Comparison of ENCODE assay signal across 9 mouse cellular contexts in genomic region chr11:107629504-107629903, GRCm38 (mm10).
A peak's percentile ranks its signal among the peaks of the same experiment; 100 is the strongest.
DNase-seq lines count a peak whose midpoint lies in the region; ATAC-seq lines count a peak whose summit lies in the region.
"Had no signal": no experiment of that assay in that cellular context is flagged by ENCODE, and none has a peak within 500 bp of the region (broad histone marks: within the 10 kb centered on the region; RNA-seq: fewer than 3 reads in every experiment).

No protein-coding gene starts in this region.

- DNase-seq in liver = peak; percentile 42
- DNase-seq in embryo, embryonic 9.5 days (ENCODE audit: extremely low spot score) = peak; percentile 67
- DNase-seq in heart, adult 8-10 months (ENCODE audit: low spot score) = peak; percentile 36
- DNase-seq in neural tube, embryonic 11.5 days (ENCODE audit: low spot score) = peak; percentile 67
- DNase-seq in testis, postnatal 14 days (ENCODE audit: low spot score) = peak; percentile 25

- no peak for ATAC-seq in liver, embryonic 12.5 days
- peak; percentile 79 for ATAC-seq in kidney, embryonic 16.5 days (ENCODE audit: low FRiP score, low TSS enrichment)
- ATAC-seq in limb, embryonic 15.5 days (ENCODE audit: insufficient number of reproducible peaks, low FRiP score, low TSS enrichment, low read depth) = peak; percentile 69; the same call in 1 of the 2 replicates
- peak; percentile 68; the same call in 1 of the 2 replicates for ATAC-seq in neural tube, embryonic 11.5 days (ENCODE audit: insufficient read depth, low FRiP score, low TSS enrichment)

- H3K36me3 ChIP-seq in liver, embryonic 12.5 days = peaks cover 67% of the 10 kb centered on the region
- peaks cover 24% of the 10 kb centered on the region for H3K36me3 ChIP-seq in kidney, embryonic 16.5 days (ENCODE audit: insufficient read depth, low read length)
- peaks cover 41% of the 10 kb centered on the region for H3K36me3 ChIP-seq in limb, embryonic 15.5 days
- no peaks in the 10 kb centered on the region for H3K36me3 ChIP-seq in neural tube, embryonic 11.5 days (ENCODE audit: control insufficient read depth, insufficient read depth, low read length)

- no peak overlapping the region for H3K27ac ChIP-seq in liver, embryonic 12.5 days
- no peak overlapping the region for H3K27ac ChIP-seq in kidney, embryonic 16.5 days (ENCODE audit: low read length)
- no peak overlapping the region for H3K27ac ChIP-seq in limb, embryonic 15.5 days
- no peak overlapping the region for H3K27ac ChIP-seq in neural tube, embryonic 11.5 days (ENCODE audit: low read depth, low read length)
- H3K27ac ChIP-seq: macrophage had no signal

- no peaks in the 10 kb centered on the region for H3K4me1 ChIP-seq in liver, embryonic 12.5 days
- no peaks in the 10 kb centered on the region for H3K4me1 ChIP-seq in kidney, embryonic 16.5 days (ENCODE audit: insufficient read depth, low read length)
- no peaks in the 10 kb centered on the region for H3K4me1 ChIP-seq in limb, embryonic 15.5 days
- no peaks in the 10 kb centered on the region for H3K4me1 ChIP-seq in neural tube, embryonic 11.5 days (ENCODE audit: control insufficient read depth, insufficient read depth, low read length)

- no peak overlapping the region for H3K4me2 ChIP-seq in liver, embryonic 12.5 days
- H3K4me2 ChIP-seq in kidney, embryonic 16.5 days (replicated peaks; ENCODE audit: low read depth, low read length) = no peak overlapping the region
- no peak overlapping the region for H3K4me2 ChIP-seq in limb, embryonic 15.5 days
- no peak overlapping the region for H3K4me2 ChIP-seq in neural tube, embryonic 11.5 days (ENCODE audit: low read depth)

- no peaks in the 10 kb centered on the region for H3K27me3 ChIP-seq in liver, embryonic 12.5 days (replicated peaks)
- H3K27me3 ChIP-seq in kidney, embryonic 16.5 days (ENCODE audit: insufficient read depth, low read length) = no peaks in the 10 kb centered on the region
- H3K27me3 ChIP-seq in limb, embryonic 15.5 days = no peaks in the 10 kb centered on the region
- no peaks in the 10 kb centered on the region for H3K27me3 ChIP-seq in neural tube, embryonic 11.5 days (ENCODE audit: control insufficient read depth, insufficient read depth, low read length)

- no peak overlapping the region for H3K9ac ChIP-seq in liver, embryonic 12.5 days
- H3K9ac ChIP-seq in kidney, embryonic 16.5 days (replicated peaks; ENCODE audit: low read length) = no peak overlapping the region
- H3K9ac ChIP-seq in limb, embryonic 15.5 days = no peak overlapping the region
- no peak overlapping the region for H3K9ac ChIP-seq in neural tube, embryonic 11.5 days (ENCODE audit: low read length)

- H3K9me3 ChIP-seq in liver, embryonic 12.5 days (replicated peaks) = no peaks in the 10 kb centered on the region
- no peaks in the 10 kb centered on the region for H3K9me3 ChIP-seq in kidney, embryonic 16.5 days (ENCODE audit: low read length)
- H3K9me3 ChIP-seq in limb, embryonic 15.5 days = no peaks in the 10 kb centered on the region
- no peaks in the 10 kb centered on the region for H3K9me3 ChIP-seq in neural tube, embryonic 11.5 days (ENCODE audit: control insufficient read depth, low read length)

- H3K4me3 ChIP-seq in liver, embryonic 12.5 days = no peak overlapping the region
- no peak overlapping the region for H3K4me3 ChIP-seq in kidney, embryonic 16.5 days (ENCODE audit: low read length)
- no peak overlapping the region for H3K4me3 ChIP-seq in limb, embryonic 15.5 days
- H3K4me3 ChIP-seq in neural tube, embryonic 11.5 days (ENCODE audit: low read depth, low read length) = no peak overlapping the region

- 55% methylated on average over 4 of the region's 4 CpGs for WGBS in liver, embryonic 12.5 days (ENCODE audit: insufficient replicate concordance)
- WGBS in kidney, embryonic 16.5 days = 35% methylated on average over 4 of the region's 4 CpGs
- 31% methylated on average over 4 of the region's 4 CpGs for WGBS in limb, embryonic 15.5 days
- WGBS in neural tube, embryonic 11.5 days = 37% methylated on average over 4 of the region's 4 CpGs
